Mouse (Mus musculus): Measurements from ENCODE around the gene Mrpl47. TPM values are rescaled to one million over a fixed set of nuclear protein-coding genes. Genes with fewer than 3 reads are reported as not detected.

Mrpl47 gene
- total RNA-seq (2014; rRNA removed), result 19.1 and 29.6 TPM in 2 replicates
- polyA plus RNA-seq (2015; fragmentation: Nextera tagmentation; extraction: Ambion mirVana), result 30.3 and 34.3 TPM in 2 replicates

- peak; percentile 38 for ATAC-seq
- Histone ChIP-seq H3K4me3 (ENCODE audit: low read depth, low read length) (peak within 1 kb of the TSS; percentile 80), H3K9me3 (ENCODE audit: low read length) (no peaks in the 10 kb centered on the region), H3K4me2 (ENCODE audit: low read depth) (peak within 1 kb of the TSS; percentile 84), H3K27me3 (ENCODE audit: insufficient read depth, low read length) (no peaks in the 10 kb centered on the region), H3K27ac (ENCODE audit: low read depth, low read length) (peak within 1 kb of the TSS; percentile 94), H3K36me3 (ENCODE audit: insufficient read depth) (peaks cover 12% of the 10 kb centered on the region), H3K4me1 (ENCODE audit: insufficient read depth) (0 out of 2 replicates have a peak, but pooled peaks cover 9% of the 10 kb centered on the region), H3K9ac (peak within 1 kb of the TSS; percentile 81)
- 2% methylated on average over 31 of the region's 31 CpGs for WGBS
- DNase-seq, result no peak
- no peak for TF ChIP-seq CTCF (IDR thresholded peaks at IDR 0.05; ENCODE audit: low read depth)
These were observed at the start of gene Mrpl47 for GRCm38 (mm10) chr3:32737172-32737655. Gene Mrpl47 (minus strand): TSS chr3:32737605.

- no peak for TF ChIP-seq CTCF (IDR thresholded peaks at IDR 0.05; ENCODE audit: low read depth)
- ATAC-seq, result no peak
- Histone ChIP-seq H3K4me1 (ENCODE audit: insufficient read depth) (no peaks in the 10 kb centered on the region), H3K27ac (ENCODE audit: low read depth, low read length) (no peak overlapping the region), H3K9ac (no peak overlapping the region), H3K4me3 (ENCODE audit: low read depth, low read length) (no peak overlapping the region), H3K27me3 (ENCODE audit: insufficient read depth, low read length) (no peaks in the 10 kb centered on the region), H3K36me3 (ENCODE audit: insufficient read depth) (no peaks in the 10 kb centered on the region), H3K9me3 (ENCODE audit: low read length) (no peaks in the 10 kb centered on the region), H3K4me2 (ENCODE audit: low read depth) (no peak overlapping the region)
- 79% methylated on average over 2 of the region's 2 CpGs for WGBS
- no peak for DNase-seq
These were observed 33.4 kb upstream of the Mrpl47 start for GRCm38 (mm10) chr3:32770781-32771180.

- no peaks in the 10 kb centered on the region for H3K4me1 ChIP-seq (ENCODE audit: insufficient read depth)
- no peak overlapping the region for H3K4me3 ChIP-seq (ENCODE audit: low read depth, low read length)
- TF ChIP-seq CTCF (IDR thresholded peaks at IDR 0.05; ENCODE audit: low read depth), result no peak
- no peaks in the 10 kb centered on the region for H3K9me3 ChIP-seq (ENCODE audit: low read length)
- H3K4me2 ChIP-seq (ENCODE audit: low read depth), result no peak overlapping the region
- no peaks in the 10 kb centered on the region for H3K27me3 ChIP-seq (ENCODE audit: insufficient read depth, low read length)
- WGBS, result 56% methylated on average over 7 of the region's 7 CpGs
- ATAC-seq, result no peak
- DNase-seq, result no peak
- H3K27ac ChIP-seq (ENCODE audit: low read depth, low read length), result no peak overlapping the region
- H3K9ac ChIP-seq, result no peak overlapping the region
- H3K36me3 ChIP-seq (ENCODE audit: insufficient read depth), result no peaks in the 10 kb centered on the region
These were observed 26.5 kb upstream of the Mrpl47 start for GRCm38 (mm10) chr3:32763902-32764301.

- Histone ChIP-seq H3K27ac (ENCODE audit: low read depth, low read length) (no peak overlapping the region), H3K9me3 (ENCODE audit: low read length) (no peaks in the 10 kb centered on the region), H3K4me2 (ENCODE audit: low read depth) (no peak overlapping the region), H3K4me3 (ENCODE audit: low read depth, low read length) (no peak overlapping the region), H3K27me3 (ENCODE audit: insufficient read depth, low read length) (no peaks in the 10 kb centered on the region), H3K9ac (no peak overlapping the region), H3K36me3 (ENCODE audit: insufficient read depth) (no peaks in the 10 kb centered on the region), H3K4me1 (ENCODE audit: insufficient read depth) (no peaks in the 10 kb centered on the region)
- DNase-seq, result no peak
- ATAC-seq, result no peak
- WGBS, result 58% methylated on average over 8 of the region's 8 CpGs
- TF ChIP-seq CTCF (IDR thresholded peaks at IDR 0.05; ENCODE audit: low read depth), result no peak
These were observed 25.6 kb upstream of the Mrpl47 start for GRCm38 (mm10) chr3:32762962-32763361.

- Histone ChIP-seq H3K4me3 (ENCODE audit: low read depth, low read length) (no peak overlapping the region), H3K27me3 (ENCODE audit: insufficient read depth, low read length) (no peaks in the 10 kb centered on the region), H3K9ac (no peak overlapping the region), H3K4me1 (ENCODE audit: insufficient read depth) (no peaks in the 10 kb centered on the region), H3K36me3 (ENCODE audit: insufficient read depth) (no peaks in the 10 kb centered on the region), H3K4me2 (ENCODE audit: low read depth) (no peak overlapping the region), H3K27ac (ENCODE audit: low read depth, low read length) (no peak overlapping the region), H3K9me3 (ENCODE audit: low read length) (no peaks in the 10 kb centered on the region)
- 69% methylated on average over 5 of the region's 5 CpGs for WGBS
- no peak for TF ChIP-seq CTCF (IDR thresholded peaks at IDR 0.05; ENCODE audit: low read depth)
- DNase-seq, result no peak
- ATAC-seq, result no peak
These were observed 21.8 kb upstream of the Mrpl47 start for GRCm38 (mm10) chr3:32759212-32759611.

GRCm38 (mm10) chr3:32754384-32754915 lies 17.0 kb upstream of the Mrpl47 start:
- Histone ChIP-seq H3K9me3 (ENCODE audit: low read length) (no peaks in the 10 kb centered on the region), H3K9ac (no peak overlapping the region), H3K4me3 (ENCODE audit: low read depth, low read length) (no peak overlapping the region), H3K36me3 (ENCODE audit: insufficient read depth) (peaks cover 38% of the 10 kb centered on the region), H3K4me1 (ENCODE audit: insufficient read depth) (no peaks in the 10 kb centered on the region), H3K27ac (ENCODE audit: low read depth, low read length) (no peak overlapping the region), H3K4me2 (ENCODE audit: low read depth) (no peak overlapping the region), H3K27me3 (ENCODE audit: insufficient read depth, low read length) (no peaks in the 10 kb centered on the region)
- ATAC-seq (no peak), DNase-seq (no peak)
- WGBS, result 88% methylated on average over 3 of the region's 3 CpGs
- no peak for TF ChIP-seq CTCF (IDR thresholded peaks at IDR 0.05; ENCODE audit: low read depth)

GRCm38 (mm10) chr3:32749820-32750579 lies 12.6 kb upstream of the Mrpl47 start:
- Histone ChIP-seq H3K27ac (ENCODE audit: low read depth, low read length) (no peak overlapping the region), H3K4me3 (ENCODE audit: low read depth, low read length) (no peak overlapping the region), H3K36me3 (ENCODE audit: insufficient read depth) (peaks cover 66% of the 10 kb centered on the region), H3K4me1 (ENCODE audit: insufficient read depth) (no peaks in the 10 kb centered on the region), H3K27me3 (ENCODE audit: insufficient read depth, low read length) (no peaks in the 10 kb centered on the region), H3K9me3 (ENCODE audit: low read length) (no peaks in the 10 kb centered on the region), H3K4me2 (ENCODE audit: low read depth) (no peak overlapping the region), H3K9ac (no peak overlapping the region)
- no peak for TF ChIP-seq CTCF (IDR thresholded peaks at IDR 0.05; ENCODE audit: low read depth)
- ATAC-seq (peak; percentile 82), DNase-seq (peak; percentile 37)
- WGBS, result 59% methylated on average over 4 of the region's 4 CpGs

Data from forebrain, postnatal 0 days (tissue).